Mouse (Mus musculus): ENCODE data around the gene Nkapd1. TPM values are rescaled to one million over a fixed set of nuclear protein-coding genes. Genes with fewer than 3 reads are reported as not detected.

Gene Nkapd1
- polyA plus RNA-seq, 1 experiment from 2014 or later: 16.4 TPM

- Histone ChIP-seq H3K4me1 (ENCODE audit: control insufficient read depth, insufficient read depth, low read length) (no peaks in the 10 kb centered on the region), H3K4me2 (ENCODE audit: low read length) (no peak overlapping the region), H3K27ac (ENCODE audit: low read length) (no peak overlapping the region), H3K36me3 (ENCODE audit: control insufficient read depth, insufficient read depth, low read length) (no peaks in the 10 kb centered on the region), H3K4me3 (ENCODE audit: low read depth, low read length) (no peak overlapping the region), H3K27me3 (ENCODE audit: control insufficient read depth, insufficient read depth, low read depth, low read length) (no peaks in the 10 kb centered on the region), H3K9me3 (replicated peaks; ENCODE audit: control insufficient read depth, low read length, poor library complexity, severe bottlenecking) (no peaks in the 10 kb centered on the region), H3K9ac (ENCODE audit: low read depth, low read length) (no peak overlapping the region)
- no peak for ATAC-seq
- 84% methylated on average over 2 of the region's 2 CpGs for WGBS
Observed at GRCm38 (mm10) chr9:50561918-50562360, 55.3 kb downstream of the Nkapd1 start.

DNA sequence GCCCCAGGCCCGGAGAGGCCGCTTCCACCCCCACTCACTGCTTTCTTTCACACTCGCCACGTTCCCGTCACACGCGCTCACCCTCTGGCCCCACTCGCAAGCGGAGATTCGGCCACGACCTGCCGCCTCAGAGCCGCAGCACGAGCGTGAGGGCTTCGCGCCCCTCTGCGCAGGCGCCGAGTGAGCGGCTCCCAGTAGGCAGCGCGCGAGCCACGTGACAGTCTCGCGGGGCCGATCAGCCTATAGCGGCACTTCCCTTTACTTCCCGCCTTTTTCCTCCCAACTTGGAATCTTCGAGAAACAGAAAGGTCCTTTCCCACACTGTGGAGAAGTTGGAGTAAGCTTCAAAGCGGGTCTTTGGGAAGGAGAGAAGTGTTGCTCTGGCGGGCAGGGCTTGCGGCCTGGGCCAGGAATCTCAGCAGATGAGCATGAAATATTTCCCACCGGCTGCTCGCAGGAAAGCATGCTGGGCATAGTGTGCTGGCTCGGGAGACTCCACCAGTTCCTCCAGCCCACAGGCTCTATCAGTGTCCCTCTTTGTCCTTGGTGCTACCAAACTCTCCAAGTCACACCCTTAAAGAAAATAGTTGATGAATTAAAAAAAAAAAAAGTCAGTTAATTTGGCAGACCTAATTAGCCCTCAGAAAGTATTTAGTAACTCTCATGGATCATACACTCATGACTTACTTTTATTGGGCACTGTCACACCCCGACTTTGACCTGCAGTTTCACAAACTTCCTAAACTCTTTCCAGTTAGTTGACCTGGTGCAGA lies 55.9 kb downstream of the Nkapd1 start, which contains the start of gene Tex12:
Tex12 (minus strand) TSS at position 181 of the 773 bp plus-strand sequence.
- 91% methylated on average over 38 of the region's 38 CpGs for WGBS
- H3K9me3 ChIP-seq (replicated peaks; ENCODE audit: control insufficient read depth, low read length, poor library complexity, severe bottlenecking): no peaks in the 10 kb centered on the region
- no peak within 1 kb of the TSS for H3K4me2 ChIP-seq (ENCODE audit: low read length)
- no peak within 1 kb of the TSS for H3K9ac ChIP-seq (ENCODE audit: low read depth, low read length)
- no peak within 1 kb of the TSS for H3K27ac ChIP-seq (ENCODE audit: low read length)
- H3K36me3 ChIP-seq (ENCODE audit: control insufficient read depth, insufficient read depth, low read length): no peaks in the 10 kb centered on the region
- H3K27me3 ChIP-seq (ENCODE audit: control insufficient read depth, insufficient read depth, low read depth, low read length): no peaks in the 10 kb centered on the region
- ATAC-seq: no peak
- H3K4me1 ChIP-seq (ENCODE audit: control insufficient read depth, insufficient read depth, low read length): no peaks in the 10 kb centered on the region
- H3K4me3 ChIP-seq (ENCODE audit: low read depth, low read length): no peak within 1 kb of the TSS

Other genes starting within 250 kb of the Nkapd1 start
- 0.53 and 0.75 TPM in 2 replicates for gene Plet1, start 122.9 kb downstream of the Nkapd1 start, polyA plus RNA-seq (2015; fragmentation: Nextera tagmentation; extraction: Ambion mirVana)
- gene Pts, start 88.7 kb downstream of the Nkapd1 start, polyA plus RNA-seq (2015; fragmentation: Nextera tagmentation; extraction: Ambion mirVana): 114 and 124 TPM in 2 replicates
- gene Il18, start 62.6 kb downstream of the Nkapd1 start, polyA plus RNA-seq (2015; fragmentation: Nextera tagmentation; extraction: Ambion mirVana): 21.0 and 26.0 TPM in 2 replicates
- 0.44 and 0.60 TPM in 2 replicates for gene Bco2, start 62.3 kb downstream of the Nkapd1 start, polyA plus RNA-seq (2015; fragmentation: Nextera tagmentation; extraction: Ambion mirVana)
- gene Tex12, start 56.1 kb downstream of the Nkapd1 start, polyA plus RNA-seq (2015; fragmentation: Nextera tagmentation; extraction: Ambion mirVana): 0.24 and 0.28 TPM in 2 replicates
- gene Sdhd, start 13.7 kb downstream of the Nkapd1 start, polyA plus RNA-seq (2015; fragmentation: Nextera tagmentation; extraction: Ambion mirVana): 222 and 248 TPM in 2 replicates
- 325 and 329 TPM in 2 replicates for gene Timm8b, start 13.6 kb downstream of the Nkapd1 start, polyA plus RNA-seq (2015; fragmentation: Nextera tagmentation; extraction: Ambion mirVana)
- gene Pih1d2, start 143 bp downstream of the Nkapd1 start, polyA plus RNA-seq (2015; fragmentation: Nextera tagmentation; extraction: Ambion mirVana): 5.7 and 5.9 TPM in 2 replicates
- 47.0 and 54.3 TPM in 2 replicates for gene Dlat, start 42.3 kb upstream of the Nkapd1 start, polyA plus RNA-seq (2015; fragmentation: Nextera tagmentation; extraction: Ambion mirVana)
- gene Dixdc1, start 122.1 kb upstream of the Nkapd1 start, polyA plus RNA-seq (2015; fragmentation: Nextera tagmentation; extraction: Ambion mirVana): 37.8 and 41.0 TPM in 2 replicates
- 1.2 and 2.5 TPM in 2 replicates for gene 2310030G06Rik, start 129.1 kb upstream of the Nkapd1 start, polyA plus RNA-seq (2015; fragmentation: Nextera tagmentation; extraction: Ambion mirVana)
- gene Cryab, start 133.9 kb upstream of the Nkapd1 start, polyA plus RNA-seq (2015; fragmentation: Nextera tagmentation; extraction: Ambion mirVana): 8.1 and 9.1 TPM in 2 replicates
- 0.84 and 0.91 TPM in 2 replicates for gene Hspb2, start 134.9 kb upstream of the Nkapd1 start, polyA plus RNA-seq (2015; fragmentation: Nextera tagmentation; extraction: Ambion mirVana)
- 10.7 and 11.7 TPM in 2 replicates for gene Fdxacb1, start 150.8 kb upstream of the Nkapd1 start, polyA plus RNA-seq (2015; fragmentation: Nextera tagmentation; extraction: Ambion mirVana)
- 57.2 and 61.5 TPM in 2 replicates for gene Alg9, start 157.6 kb upstream of the Nkapd1 start, polyA plus RNA-seq (2015; fragmentation: Nextera tagmentation; extraction: Ambion mirVana)
- 46.7 and 56.0 TPM in 2 replicates for gene 1110032A03Rik, start 158.1 kb upstream of the Nkapd1 start, polyA plus RNA-seq (2015; fragmentation: Nextera tagmentation; extraction: Ambion mirVana)
- gene Ppp2r1b, start 227.8 kb upstream of the Nkapd1 start, polyA plus RNA-seq (2015; fragmentation: Nextera tagmentation; extraction: Ambion mirVana): 38.8 and 42.7 TPM in 2 replicates